Mouse (Mus musculus): ENCODE data around the gene Tmem136. TPM values are rescaled to one million over a fixed set of nuclear protein-coding genes. Genes with fewer than 3 reads are reported as not detected.

Tmem136 gene
- total and polyA plus RNA-seq, 3 experiments, result 0.62 to 2.0 TPM; not detected in 1

DNA sequence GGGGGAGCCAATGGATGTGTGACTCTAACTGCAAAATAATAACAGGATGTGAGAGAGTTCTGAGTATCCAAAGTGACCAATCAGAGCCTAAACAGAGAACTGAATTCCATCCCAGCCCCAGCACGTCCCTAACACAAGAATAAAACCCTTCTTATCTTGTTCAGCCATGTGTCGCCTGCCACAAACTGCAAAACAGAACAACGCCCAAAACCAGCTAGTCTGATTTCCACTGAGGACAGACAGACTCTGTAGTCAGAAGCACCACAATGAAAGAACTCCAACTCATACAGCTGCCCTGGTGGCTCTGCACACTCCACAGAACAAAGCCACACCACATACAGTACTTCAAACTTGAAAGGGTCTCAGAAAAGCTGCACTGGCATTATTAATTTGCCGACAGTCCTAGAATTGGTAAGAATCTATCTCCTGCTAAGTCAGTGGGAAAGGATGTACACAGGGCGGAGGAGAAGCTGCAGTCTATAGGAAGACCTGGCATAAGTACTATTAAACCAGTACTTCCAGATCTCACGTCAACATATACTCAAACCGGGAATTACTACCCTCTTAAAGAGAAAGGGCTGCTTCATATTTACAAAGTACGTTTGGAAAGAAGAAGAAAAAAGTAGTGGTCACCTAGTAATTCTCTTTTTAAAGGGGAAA is 14.3 kb downstream of the Tmem136 start (continued):
- TF ChIP-seq CTCF (IDR thresholded peaks at IDR 0.05 in 2 of 3, conservative IDR thresholded peaks at IDR 0.05 in 1 of 3; ENCODE audit: control insufficient read depth in 1 of 3, insufficient read depth in 1 of 3, low read depth in 2 of 3, low read length in 3 of 3, poor library complexity in 1 of 3, severe bottlenecking in 1 of 3) (no peak), POLR2AphosphoS5 (IDR thresholded peaks at IDR 0.05; ENCODE audit: borderline replicate concordance, low read depth, low read length) (no peak), CHD2 (IDR thresholded peaks at IDR 0.05; ENCODE audit: low read length) (no peak), UBTF (IDR thresholded peaks at IDR 0.05; ENCODE audit: borderline replicate concordance, insufficient read depth, low read depth, low read length) (no peak), MYB (IDR thresholded peaks at IDR 0.05; ENCODE audit: low read depth, low read length) (peak; percentile 77), SIN3A (IDR thresholded peaks at IDR 0.05; ENCODE audit: low read length) (peak; percentile 95), ZNF384 (IDR thresholded peaks at IDR 0.05; ENCODE audit: low read depth, low read length) (peak; percentile 36; the same call in 1 of the 2 replicates), SMC3 (IDR thresholded peaks at IDR 0.05; ENCODE audit: low read depth, low read length) (no peak), POLR2A (IDR thresholded peaks at IDR 0.05; ENCODE audit: control insufficient read depth in 1 of 2, insufficient read depth in 1 of 2, low read depth in 1 of 2, low read length in 2 of 2, poor library complexity in 1 of 2) (peak in 1 of 2 experiments; percentile 51; a peak in 1 of 4 replicates), MAX (IDR thresholded peaks at IDR 0.05; ENCODE audit: low read length) (peak; percentile 79), NELFE (IDR thresholded peaks at IDR 0.05; ENCODE audit: low read depth, low read length) (no peak), RAD21 (IDR thresholded peaks at IDR 0.05; ENCODE audit: low read depth, low read length) (no peak), TCF12 (IDR thresholded peaks at IDR 0.05; ENCODE audit: low read depth, low read length) (peak; percentile 96)

DNA sequence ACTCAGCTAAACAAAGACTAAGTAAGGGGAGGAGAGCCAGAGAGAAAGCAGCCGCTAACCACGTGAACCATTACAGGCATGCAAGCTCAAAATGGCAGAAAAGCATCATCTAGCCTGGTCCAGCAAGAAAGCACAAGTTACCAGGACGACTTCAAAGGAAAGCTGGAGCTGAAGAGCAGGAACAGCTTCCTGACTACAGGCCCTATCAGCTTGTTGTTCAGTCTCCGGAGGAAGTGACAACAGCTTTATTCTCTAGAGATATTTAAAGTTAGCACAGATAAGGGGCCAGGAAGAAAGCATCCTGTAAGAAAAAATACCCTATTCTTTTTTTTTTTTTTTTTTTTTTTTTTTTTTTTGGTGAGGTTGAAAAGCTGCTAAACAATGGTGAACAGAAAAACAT is 17.4 kb downstream of the Tmem136 start:
- Histone ChIP-seq H3K9ac (ENCODE audit: control insufficient read depth, low read depth, low read length, poor library complexity, severe bottlenecking) (no peak overlapping the region), H3K79me2 (ENCODE audit: control insufficient read depth, insufficient read depth, low read length, poor library complexity) (peaks cover 45% of the 10 kb centered on the region), H3K27ac (ENCODE audit: control insufficient read depth, low read depth, low read length) (peak overlapping the region; percentile 5), H3K27me3 (ENCODE audit: control insufficient read depth in 1 of 2, insufficient read depth in 2 of 2, low read length in 2 of 2) (no peaks in the 10 kb centered on the region), H3K4me3 (ENCODE audit: control insufficient read depth in 1 of 2, insufficient read depth in 1 of 2, low read depth in 2 of 2, low read length in 2 of 2) (no peak overlapping the region), H3K36me3 (ENCODE audit: control insufficient read depth in 1 of 2, insufficient read depth in 2 of 2, low read length in 2 of 2) (peaks cover 0 to 59% of the 10 kb centered on the region in 2 experiments; a peak in 2 of 4 replicates), H3K4me1 (ENCODE audit: control insufficient read depth in 1 of 2, insufficient read depth in 2 of 2, low read length in 2 of 2) (peaks cover 10 to 31% of the 10 kb centered on the region in 2 experiments), H3K9me3 (replicated peaks; ENCODE audit: insufficient read depth, low read length) (no peaks in the 10 kb centered on the region)
- peak; percentile 41; the same call in 1 of the 2 replicates for TF ChIP-seq ETS1 (IDR thresholded peaks at IDR 0.05; ENCODE audit: low read depth, low read length)
- TF ChIP-seq MAFK (IDR thresholded peaks at IDR 0.05; ENCODE audit: borderline replicate concordance, low read depth, low read length), result no peak
- TF ChIP-seq ELF1 (IDR thresholded peaks at IDR 0.05; ENCODE audit: low read depth, low read length), result no peak
- peak; percentile 96 for TF ChIP-seq ZNF384 (IDR thresholded peaks at IDR 0.05; ENCODE audit: low read depth, low read length)
- TF ChIP-seq EP300 (IDR thresholded peaks at IDR 0.05; ENCODE audit: low read depth in 1 of 2, low read length in 2 of 2), result peak in 1 of 2 experiments; percentile 68; a peak in 2 of 4 replicates
- TF ChIP-seq GATA1 (IDR thresholded peaks at IDR 0.05; ENCODE audit: low read depth, low read length), result peak; percentile 85
- peak; percentile 57 for DNase-seq (ENCODE audit: low read depth, low spot score)
